Mouse (Mus musculus): ENCODE measurements around the gene Tob1. TPM values are rescaled to one million over a fixed set of nuclear protein-coding genes. Genes with fewer than 3 reads are reported as not detected.
A peak's percentile ranks its signal among the peaks of the same experiment; 100 is the strongest.

Tob1 gene
- 71.1 and 74.1 TPM in 2 replicates for polyA plus RNA-seq (2015; fragmentation: Nextera tagmentation; extraction: Ambion mirVana)

- peak within 1 kb of the TSS; percentile 98 for H3K9ac ChIP-seq (ENCODE audit: low read length)
- H3K4me1 ChIP-seq (replicated peaks; ENCODE audit: control insufficient read depth, insufficient read depth), result no peaks in the 10 kb centered on the region
- H3K27ac ChIP-seq (replicated peaks), result peak within 1 kb of the TSS; percentile 99
- TF ChIP-seq EP300 (optimal IDR thresholded peaks at IDR 0.05) (no peak), CTCF (IDR thresholded peaks at IDR 0.05; ENCODE audit: low read depth) (peak; percentile 54)
- H3K9me3 ChIP-seq (ENCODE audit: control insufficient read depth, low read length), result no peaks in the 10 kb centered on the region
- peaks cover 7% of the 10 kb centered on the region for H3K36me3 ChIP-seq (ENCODE audit: control insufficient read depth, insufficient read depth, low read length)
- peak within 1 kb of the TSS; percentile 95 for H3K4me2 ChIP-seq (replicated peaks; ENCODE audit: low read depth)
- no peaks in the 10 kb centered on the region for H3K27me3 ChIP-seq (ENCODE audit: control insufficient read depth, insufficient read depth, low read length)
- DNase-seq (ENCODE audit: low spot score) (peak; percentile 99), ATAC-seq (ENCODE audit: low FRiP score, low TSS enrichment) (peak; percentile 95)
- peak within 1 kb of the TSS; percentile 97 for H3K4me3 ChIP-seq (ENCODE audit: low read depth, low read length)
- WGBS, result 0% methylated on average over 31 of the region's 55 CpGs
Observed at GRCm38 (mm10) chr11:94211124-94211603, at the start of gene Tob1. Tob1 (plus strand) TSS chr11:94211454.

- Histone ChIP-seq H3K4me2 (replicated peaks; ENCODE audit: low read depth) (peak overlapping the region; percentile 8; the same call in 1 of the 2 replicates), H3K4me3 (ENCODE audit: low read depth, low read length) (no peak overlapping the region), H3K9ac (ENCODE audit: low read length) (no peak overlapping the region), H3K27ac (replicated peaks) (peak overlapping the region; percentile 95), H3K27me3 (ENCODE audit: control insufficient read depth, insufficient read depth, low read length) (no peaks in the 10 kb centered on the region), H3K9me3 (ENCODE audit: control insufficient read depth, low read length) (no peaks in the 10 kb centered on the region), H3K4me1 (replicated peaks; ENCODE audit: control insufficient read depth, insufficient read depth) (peaks cover 9% of the 10 kb centered on the region), H3K36me3 (ENCODE audit: control insufficient read depth, insufficient read depth, low read length) (no peaks in the 10 kb centered on the region)
- TF ChIP-seq CTCF (IDR thresholded peaks at IDR 0.05; ENCODE audit: low read depth) (no peak), EP300 (optimal IDR thresholded peaks at IDR 0.05) (no peak)
- ATAC-seq (ENCODE audit: low FRiP score, low TSS enrichment) (peak; percentile 50), DNase-seq (ENCODE audit: low spot score) (peak; percentile 86)
- 78% methylated on average over 11 of the region's 11 CpGs for WGBS
Observed at GRCm38 (mm10) chr11:94161867-94162581, 49.2 kb upstream of the Tob1 start.

- DNase-seq (ENCODE audit: low spot score) (peak; percentile 77), ATAC-seq (ENCODE audit: low FRiP score, low TSS enrichment) (peak; percentile 46)
- Histone ChIP-seq H3K9ac (ENCODE audit: low read length) (no peak overlapping the region), H3K9me3 (ENCODE audit: control insufficient read depth, low read length) (no peaks in the 10 kb centered on the region), H3K27ac (replicated peaks) (peak overlapping the region; percentile 80), H3K36me3 (ENCODE audit: control insufficient read depth, insufficient read depth, low read length) (no peaks in the 10 kb centered on the region), H3K4me3 (ENCODE audit: low read depth, low read length) (no peak overlapping the region), H3K4me1 (replicated peaks; ENCODE audit: control insufficient read depth, insufficient read depth) (peaks cover 9% of the 10 kb centered on the region), H3K4me2 (replicated peaks; ENCODE audit: low read depth) (no peak overlapping the region), H3K27me3 (ENCODE audit: control insufficient read depth, insufficient read depth, low read length) (no peaks in the 10 kb centered on the region)
- no peak for TF ChIP-seq EP300 (optimal IDR thresholded peaks at IDR 0.05)
- TF ChIP-seq CTCF (IDR thresholded peaks at IDR 0.05; ENCODE audit: low read depth), result no peak
- 71% methylated on average over 9 of the region's 9 CpGs for WGBS
Observed at GRCm38 (mm10) chr11:94163005-94163767, 48.1 kb upstream of the Tob1 start.

- TF ChIP-seq EP300 (optimal IDR thresholded peaks at IDR 0.05) (no peak), CTCF (IDR thresholded peaks at IDR 0.05; ENCODE audit: low read depth) (no peak)
- H3K27me3 ChIP-seq (ENCODE audit: control insufficient read depth, insufficient read depth, low read length), result no peaks in the 10 kb centered on the region
- H3K36me3 ChIP-seq (ENCODE audit: control insufficient read depth, insufficient read depth, low read length), result no peaks in the 10 kb centered on the region
- DNase-seq (ENCODE audit: low spot score) (no peak), ATAC-seq (ENCODE audit: low FRiP score, low TSS enrichment) (no peak)
- H3K4me1 ChIP-seq (replicated peaks; ENCODE audit: control insufficient read depth, insufficient read depth), result no peaks in the 10 kb centered on the region; the same call in none of the 2 replicates
- no peak overlapping the region for H3K4me2 ChIP-seq (replicated peaks; ENCODE audit: low read depth)
- no peaks in the 10 kb centered on the region for H3K9me3 ChIP-seq (ENCODE audit: control insufficient read depth, low read length)
- no peak overlapping the region for H3K4me3 ChIP-seq (ENCODE audit: low read depth, low read length)
- H3K9ac ChIP-seq (ENCODE audit: low read length), result no peak overlapping the region
- WGBS, result 71% methylated on average over 4 of the region's 4 CpGs
- no peak overlapping the region for H3K27ac ChIP-seq (replicated peaks)
Observed at GRCm38 (mm10) chr11:94165745-94166144, 45.5 kb upstream of the Tob1 start.

- no peaks in the 10 kb centered on the region for H3K4me1 ChIP-seq (replicated peaks; ENCODE audit: control insufficient read depth, insufficient read depth)
- 57% methylated on average over 5 of the region's 5 CpGs for WGBS
- no peak overlapping the region for H3K27ac ChIP-seq (replicated peaks)
- TF ChIP-seq EP300 (optimal IDR thresholded peaks at IDR 0.05) (no peak), CTCF (IDR thresholded peaks at IDR 0.05; ENCODE audit: low read depth) (no peak)
- no peak overlapping the region for H3K9ac ChIP-seq (ENCODE audit: low read length)
- no peak overlapping the region for H3K4me2 ChIP-seq (replicated peaks; ENCODE audit: low read depth)
- no peaks in the 10 kb centered on the region for H3K36me3 ChIP-seq (ENCODE audit: control insufficient read depth, insufficient read depth, low read length)
- DNase-seq (ENCODE audit: low spot score), result no peak
- no peak overlapping the region for H3K4me3 ChIP-seq (ENCODE audit: low read depth, low read length)
- H3K27me3 ChIP-seq (ENCODE audit: control insufficient read depth, insufficient read depth, low read length), result no peaks in the 10 kb centered on the region
- ATAC-seq (ENCODE audit: low FRiP score, low TSS enrichment), result no peak
- no peaks in the 10 kb centered on the region for H3K9me3 ChIP-seq (ENCODE audit: control insufficient read depth, low read length)
Observed at GRCm38 (mm10) chr11:94168238-94168637, 43.0 kb upstream of the Tob1 start.
